Mouse (Mus musculus): ENCODE measurements around the gene Afap1.

DNA sequence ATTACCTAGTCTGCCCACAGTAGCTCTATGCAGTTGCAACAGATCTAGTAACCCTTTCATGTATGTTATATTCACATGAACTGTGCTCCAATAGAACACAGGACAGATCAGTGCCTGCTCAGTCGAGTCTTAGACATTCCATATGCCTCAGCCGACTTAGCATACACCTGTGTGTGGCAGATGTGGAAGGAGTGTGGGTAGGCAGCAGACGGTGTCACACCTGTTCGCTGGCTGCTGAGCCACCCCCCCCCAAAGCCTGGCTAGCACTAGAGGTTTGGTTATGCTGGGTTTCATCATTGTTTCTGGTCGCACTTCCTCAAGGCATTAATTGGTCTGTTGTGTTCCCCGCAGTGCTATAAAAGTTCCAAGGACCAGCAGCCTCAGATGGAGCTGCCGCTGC lies 57.4 kb downstream of the Afap1 start:
- TF ChIP-seq CTCF (IDR thresholded peaks at IDR 0.05; ENCODE audit: extremely low read depth, insufficient read depth, low read length) = no peak
- TF ChIP-seq POLR2A (IDR thresholded peaks at IDR 0.05; ENCODE audit: extremely low read depth, insufficient read depth, low read length) = no peak
